Mouse (Mus musculus): ENCODE measurements around the gene Myrip.

- TF ChIP-seq POLR2A (IDR thresholded peaks at IDR 0.05; ENCODE audit: borderline replicate concordance, extremely low read depth, insufficient read depth, insufficient read length, poor library complexity, severe bottlenecking) (no peak), CTCF (IDR thresholded peaks at IDR 0.05; ENCODE audit: borderline replicate concordance, extremely low read depth, insufficient read depth, insufficient read length) (no peak)
These were observed 61.4 kb downstream of the Myrip start for GRCm38 (mm10) chr9:120362684-120363083.

Measured in brain, embryonic 14.5 days (tissue).